ENCODE assay signal across 10 mouse cellular contexts in genomic region chrX:7793361-7793760, GRCm38 (mm10). TPM values are rescaled to one million over a fixed set of nuclear protein-coding genes. Genes with fewer than 3 reads are reported as not detected.
DNase-seq lines count a peak whose midpoint lies in the region; ATAC-seq and TF ChIP-seq lines count a peak whose summit lies in the region.
"Had no signal": no experiment of that assay in that cellular context is flagged by ENCODE, and none has a peak within 500 bp of the region (broad histone marks: within the 10 kb centered on the region; RNA-seq: fewer than 3 reads in every experiment).

No protein-coding gene starts in this region.

- TF ChIP-seq CTCF in gastrocnemius, adult 2 months (IDR thresholded peaks at IDR 0.05) = peak; percentile 48

- 44% methylated on average over 3 of the region's 3 CpGs for WGBS in intestine, embryonic 16.5 days

- no peak overlapping the region for H3K4me3 ChIP-seq in gastrocnemius, adult 2 months
- no peak overlapping the region for H3K4me3 ChIP-seq in intestine, embryonic 16.5 days (ENCODE audit: low read length)
- H3K4me3 ChIP-seq: liver, embryonic 15.5 days had no signal

- 0 out of 2 replicates have a peak, but pooled peaks have one; percentile 39 for ATAC-seq in megakaryocyte-erythroid progenitor cell, adult 5-6 weeks (replicated peaks; ENCODE audit: low FRiP score, low TSS enrichment, poor library complexity, severe bottlenecking)
- no peak for ATAC-seq in intestine, embryonic 16.5 days

- H3K9ac ChIP-seq in intestine, embryonic 16.5 days (ENCODE audit: low read depth, low read length) = no peak overlapping the region
- H3K9ac ChIP-seq: liver, embryonic 15.5 days had no signal

- DNase-seq in gastrocnemius, adult 2 months = no peak
- DNase-seq in gastrocnemius, postnatal 10 days = no peak
- DNase-seq in lung, postnatal 10 days = peak; percentile 11
- DNase-seq in lung, postnatal 25 days (ENCODE audit: low spot score) = no peak
- peak; percentile 60 for DNase-seq in R1 (ENCODE audit: low read depth, low spot score)
- no peak for DNase-seq in urinary bladder, adult 2 months (ENCODE audit: low spot score)

- 0 out of 2 replicates have a peak, but pooled peaks cover 3% of the 10 kb centered on the region for H3K36me3 ChIP-seq in intestine, embryonic 16.5 days (ENCODE audit: control insufficient read depth, insufficient read depth, low read length)

- no peaks in the 10 kb centered on the region for H3K9me3 ChIP-seq in intestine, embryonic 16.5 days (ENCODE audit: control insufficient read depth, low read length)
- H3K9me3 ChIP-seq: liver, embryonic 15.5 days had no signal

- intact Hi-C loops in gastrocnemius, adult 2 months (cut with DNase I) = no loop called here

- H3K4me1 ChIP-seq in intestine, embryonic 16.5 days (ENCODE audit: control insufficient read depth, insufficient read depth, low read length) = peaks cover 4% of the 10 kb centered on the region; the same call in 1 of the 2 replicates

- no peaks in the 10 kb centered on the region for H3K27me3 ChIP-seq in intestine, embryonic 16.5 days (replicated peaks; ENCODE audit: control insufficient read depth, insufficient read depth, low read length)
- H3K27me3 ChIP-seq: liver, embryonic 15.5 days had no signal

- H3K27ac ChIP-seq in gastrocnemius, adult 2 months = no peak overlapping the region
- no peak overlapping the region for H3K27ac ChIP-seq in intestine, embryonic 16.5 days (ENCODE audit: low read length)
- H3K27ac ChIP-seq: liver, embryonic 15.5 days had no signal

- no peak overlapping the region for H3K4me2 ChIP-seq in intestine, embryonic 16.5 days (ENCODE audit: low read depth, low read length)
- H3K4me2 ChIP-seq: liver, embryonic 15.5 days had no signal

RNA-seq across cellular contexts. Expression of gene Gripap1, which starts 3.8 kb away (rescaled TPM):
- 10 to 100 TPM; 16.7 to 22.8 TPM for total RNA-seq in gastrocnemius, adult 2 months (2021)
- total RNA-seq in gastrocnemius, postnatal 10 days (2021) = 10 to 100 TPM; 15.3 to 22.7 TPM
- 64.4 and 98.4 TPM in 2 replicates for total RNA-seq in megakaryocyte-erythroid progenitor cell, adult 5-6 weeks (2014; fragmentation: Nextera tagmentation)
- total RNA-seq in megakaryocyte-erythroid progenitor cell, adult 5-6 weeks (2017) = 78.9 and 102 TPM in 2 replicates
- 49.5 and 53.1 TPM in 2 replicates for polyA plus RNA-seq in urinary bladder, adult 2 months (2012; rRNA removed)
- polyA plus RNA-seq in intestine, embryonic 16.5 days (2015; fragmentation: Nextera tagmentation; extraction: Ambion mirVana) = 36.6 and 37.5 TPM in 2 replicates

RNA-seq across cellular contexts. Expression of gene Kcnd1, which starts 28.7 kb away (rescaled TPM):
- under 1 TPM; 0.15 to 0.22 TPM for total RNA-seq in gastrocnemius, adult 2 months (2021)
- total RNA-seq in gastrocnemius, postnatal 10 days (2021) = 1 to 10 TPM; 1.2 to 1.3 TPM
- 0.55 and 2.2 TPM in 2 replicates for total RNA-seq in megakaryocyte-erythroid progenitor cell, adult 5-6 weeks (2014; fragmentation: Nextera tagmentation)
- 1.9 and 2.2 TPM in 2 replicates for total RNA-seq in megakaryocyte-erythroid progenitor cell, adult 5-6 weeks (2017)
- 1.7 and 2.4 TPM in 2 replicates for polyA plus RNA-seq in urinary bladder, adult 2 months (2012; rRNA removed)
- 1.2 and 1.3 TPM in 2 replicates for polyA plus RNA-seq in intestine, embryonic 16.5 days (2015; fragmentation: Nextera tagmentation; extraction: Ambion mirVana)

RNA-seq across cellular contexts. Expression of gene Tfe3, which starts 31.0 kb away (rescaled TPM):
- 10 to 100 TPM; 10.9 to 11.1 TPM for total RNA-seq in gastrocnemius, adult 2 months (2021)
- 10 to 100 TPM; 10.5 to 16.7 TPM for total RNA-seq in gastrocnemius, postnatal 10 days (2021)
- total RNA-seq in megakaryocyte-erythroid progenitor cell, adult 5-6 weeks (2014; fragmentation: Nextera tagmentation) = 33.5 and 36.5 TPM in 2 replicates
- 10.4 and 15.0 TPM in 2 replicates for total RNA-seq in megakaryocyte-erythroid progenitor cell, adult 5-6 weeks (2017)
- 11.2 and 23.7 TPM in 2 replicates for polyA plus RNA-seq in urinary bladder, adult 2 months (2012; rRNA removed)
- 19.2 and 21.2 TPM in 2 replicates for polyA plus RNA-seq in intestine, embryonic 16.5 days (2015; fragmentation: Nextera tagmentation; extraction: Ambion mirVana)

RNA-seq across cellular contexts. Expression of gene Ccdc120, which starts 42.7 kb away (rescaled TPM):
- total RNA-seq in gastrocnemius, adult 2 months (2021) = under 1 TPM; 0.28 to 0.75 TPM
- total RNA-seq in gastrocnemius, postnatal 10 days (2021) = 1 to 10 TPM; 1.0 to 1.5 TPM
- total RNA-seq in megakaryocyte-erythroid progenitor cell, adult 5-6 weeks (2014; fragmentation: Nextera tagmentation) = 0.74 and 2.3 TPM in 2 replicates
- total RNA-seq in megakaryocyte-erythroid progenitor cell, adult 5-6 weeks (2017) = 1.4 and 2.2 TPM in 2 replicates
- 16.9 and 17.2 TPM in 2 replicates for polyA plus RNA-seq in urinary bladder, adult 2 months (2012; rRNA removed)
- 9.2 and 12.0 TPM in 2 replicates for polyA plus RNA-seq in intestine, embryonic 16.5 days (2015; fragmentation: Nextera tagmentation; extraction: Ambion mirVana)
- total RNA-seq: neutrophil, adult 5-6 weeks had no signal

RNA-seq across cellular contexts. Expression of gene Otud5, which starts 47.8 kb away (rescaled TPM):
- total RNA-seq in gastrocnemius, adult 2 months (2021) = 10 to 100 TPM; 15.6 to 19.1 TPM
- total RNA-seq in gastrocnemius, postnatal 10 days (2021) = 10 to 100 TPM; 21.3 to 27.8 TPM
- total RNA-seq in megakaryocyte-erythroid progenitor cell, adult 5-6 weeks (2014; fragmentation: Nextera tagmentation) = 59.5 and 83.5 TPM in 2 replicates
- 50.0 and 64.6 TPM in 2 replicates for total RNA-seq in megakaryocyte-erythroid progenitor cell, adult 5-6 weeks (2017)
- 31.4 and 43.4 TPM in 2 replicates for polyA plus RNA-seq in urinary bladder, adult 2 months (2012; rRNA removed)
- polyA plus RNA-seq in intestine, embryonic 16.5 days (2015; fragmentation: Nextera tagmentation; extraction: Ambion mirVana) = 25.9 and 27.7 TPM in 2 replicates

Comparison
In these comparisons a context has a peak if more than half of its experiments do, and no peak if none do; other contexts are left out.
1. DNase-seq: peak in lung, postnatal 10 days (single experiment) and R1 (single experiment); none in gastrocnemius, adult 2 months (single experiment), gastrocnemius, postnatal 10 days (single experiment), lung, postnatal 25 days (single experiment) and urinary bladder, adult 2 months (single experiment).